Mouse (Mus musculus) lung, embryonic 16.5 days (tissue): Measurements from ENCODE around the gene Myo15. TPM values are rescaled to one million over a fixed set of nuclear protein-coding genes. Genes with fewer than 3 reads are reported as not detected.

ENCODE experiments used
- ATAC-seq: fragments of 200-750 bp; cut with Nextera tagmentation; 2 replicates; pipeline ENCODE4 v1.8.0; 2017; ENCODE audit warnings: low read depth, mild to moderate bottlenecking, moderate library complexity
- H3K27ac ChIP-seq: fragments of 300-500 bp; sonication (generic); 2 replicates; pipeline ENCODE4 v1.5.1; 2014; ENCODE audit warnings: mild to moderate bottlenecking, control low read depth, low read length
- H3K27me3 ChIP-seq: fragments of 300-500 bp; sonication (generic); 2 replicates; pipeline ENCODE4 v1.6.1; 2014; ENCODE audit warnings: low read depth, low read length, mixed read lengths; ENCODE audit not compliant: control insufficient read depth, insufficient read depth
- H3K36me3 ChIP-seq: fragments of 300-500 bp; sonication (generic); 2 replicates; pipeline ENCODE4 v1.6.1; 2014; ENCODE audit warnings: low read length; ENCODE audit not compliant: control insufficient read depth, insufficient read depth
- H3K4me1 ChIP-seq: fragments of 300-500 bp; sonication (generic); replicated peaks from 2 replicates; pipeline ENCODE4 v1.6.1; 2014; ENCODE audit warnings: low read length, mixed read lengths; ENCODE audit not compliant: control insufficient read depth, insufficient read depth
- H3K4me2 ChIP-seq: fragments of 300-500 bp; sonication (generic); 2 replicates; pipeline ENCODE4 v1.6.1; 2014; ENCODE audit warnings: low read depth, low read length, control low read depth
- H3K4me3 ChIP-seq: fragments of 300-500 bp; sonication (generic); 2 replicates; pipeline ENCODE4 v1.5.1; 2014; ENCODE audit warnings: mild to moderate bottlenecking, low read length, control low read depth
- H3K9ac ChIP-seq: fragments of 300-500 bp; sonication (generic); 2 replicates; pipeline ENCODE4 v1.6.1; 2014; ENCODE audit warnings: low read length, control low read depth
- H3K9me3 ChIP-seq: fragments of 300-500 bp; sonication (generic); 2 replicates; pipeline ENCODE4 v1.6.1; 2016; ENCODE audit warnings: low read length; ENCODE audit not compliant: control insufficient read depth
- WGBS: fragments of 180-500 bp; shearing (Covaris S2); extraction: QIAGEN DNeasy Blood & Tissue Kit; methylation state at CpG from one replicate; pipeline ENCODE4 v1.1.7; 2014; 5-methylcytosine and 5-hydroxymethylcytosine counted together
- polyA plus RNA-seq: library from polyadenylated mRNA; unstranded; fragments of >200 nt; fragmentation: Nextera tagmentation; extraction: Ambion mirVana; gene quantifications from 2 replicates; pipeline ENCODE4 v1.2.1, GENCODE M21; 2015

The Myo15 gene
- polyA plus RNA-seq, 1 experiment from 2014 or later, result 0.05 TPM

DNA sequence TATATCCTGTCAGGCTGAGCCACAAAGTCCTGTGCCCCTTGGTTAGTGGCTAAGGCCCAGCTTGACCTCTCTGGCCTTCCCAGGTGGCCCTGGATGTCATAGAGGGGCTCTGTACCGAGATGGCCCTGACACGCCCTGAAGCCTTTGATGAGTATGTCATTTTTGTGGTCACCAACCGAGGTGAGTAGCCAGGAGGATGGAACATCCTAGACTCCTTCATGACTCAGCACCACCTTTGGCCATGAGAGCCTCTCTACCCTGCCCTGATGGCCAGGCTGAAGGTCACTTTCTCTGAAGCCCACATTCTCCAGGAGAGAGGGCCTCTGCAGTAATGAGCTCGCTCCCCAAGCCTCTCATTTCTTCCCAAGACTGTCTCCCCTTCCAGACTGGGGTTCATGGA, 49.2 kb downstream of the Myo15 start:
- H3K27me3 ChIP-seq, result no peaks in the 10 kb centered on the region
- WGBS, result 70% methylated on average over 4 of the region's 4 CpGs
- no peak overlapping the region for H3K9ac ChIP-seq
- no peak overlapping the region for H3K4me2 ChIP-seq
- H3K4me1 ChIP-seq, result 0 out of 2 replicates have a peak, but pooled peaks cover 2% of the 10 kb centered on the region
- H3K9me3 ChIP-seq, result no peaks in the 10 kb centered on the region
- ATAC-seq, result no peak
- no peak overlapping the region for H3K4me3 ChIP-seq
- H3K27ac ChIP-seq, result no peak overlapping the region
- no peaks in the 10 kb centered on the region for H3K36me3 ChIP-seq

DNA sequence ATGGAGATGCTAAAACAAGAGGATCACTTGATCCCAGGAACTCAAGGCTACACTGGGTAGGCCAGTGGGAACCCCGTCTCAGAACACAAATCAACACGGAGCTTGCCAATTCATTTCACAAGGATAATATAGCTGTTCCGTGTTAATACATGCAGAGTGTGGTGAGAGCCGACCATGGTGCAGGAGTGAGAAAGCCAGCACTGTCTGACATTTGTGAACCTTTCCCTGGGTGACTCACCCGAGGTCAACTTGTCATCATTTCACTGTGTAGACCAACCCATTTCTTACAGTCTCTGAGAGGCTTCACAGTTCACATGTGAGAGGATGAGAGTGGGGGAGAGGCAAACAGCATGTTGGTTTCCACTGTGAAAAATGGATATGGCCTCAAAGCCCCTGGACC, 52.9 kb downstream of the Myo15 start:
- Histone ChIP-seq H3K9me3 (no peaks in the 10 kb centered on the region), H3K27ac (no peak overlapping the region), H3K27me3 (no peaks in the 10 kb centered on the region), H3K9ac (no peak overlapping the region), H3K36me3 (no peaks in the 10 kb centered on the region), H3K4me2 (no peak overlapping the region), H3K4me1 (no peaks in the 10 kb centered on the region), H3K4me3 (no peak overlapping the region)
- no peak for ATAC-seq
- 68% methylated on average over 5 of the region's 5 CpGs for WGBS

DNA sequence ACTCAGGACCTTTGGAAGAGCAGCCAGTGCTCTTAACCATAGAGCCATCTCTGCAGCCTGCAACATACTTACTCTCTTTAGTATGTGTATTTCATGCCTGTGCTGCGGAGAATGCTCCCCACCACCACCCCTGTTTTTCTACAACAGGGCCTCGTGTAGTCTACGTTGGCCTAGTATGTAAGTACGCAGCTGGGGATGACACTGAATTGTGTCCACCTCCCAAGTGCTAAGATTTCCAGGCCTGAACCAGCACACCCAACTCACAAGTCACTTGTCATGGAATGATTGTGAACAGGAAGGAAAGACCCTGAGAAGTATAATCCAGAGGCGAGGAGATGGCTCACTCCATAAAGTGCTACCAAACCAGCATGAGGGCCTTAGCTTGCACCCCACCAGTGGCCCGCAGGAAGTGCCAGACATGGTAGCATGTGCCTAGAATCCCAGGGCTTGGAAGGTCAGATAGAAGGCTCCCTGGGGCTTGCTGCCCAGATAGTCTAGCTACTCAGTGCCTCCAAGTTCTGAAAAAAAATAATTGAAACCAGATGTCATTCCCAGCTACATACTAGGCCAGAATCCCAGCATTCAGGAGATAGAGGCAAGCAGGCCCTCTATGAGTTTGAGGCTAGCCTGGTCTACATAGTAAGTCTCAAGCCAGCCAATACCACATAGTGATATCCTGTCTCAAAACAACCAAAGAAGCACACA, 53.7 kb downstream of the Myo15 start:
- no peak for ATAC-seq
- H3K9ac ChIP-seq, result no peak overlapping the region
- no peaks in the 10 kb centered on the region for H3K36me3 ChIP-seq
- H3K9me3 ChIP-seq, result no peaks in the 10 kb centered on the region
- H3K27me3 ChIP-seq, result no peaks in the 10 kb centered on the region
- WGBS, result 83% methylated on average over 6 of the region's 6 CpGs
- no peak overlapping the region for H3K27ac ChIP-seq
- no peak overlapping the region for H3K4me3 ChIP-seq
- no peak overlapping the region for H3K4me2 ChIP-seq
- H3K4me1 ChIP-seq, result no peaks in the 10 kb centered on the region

DNA sequence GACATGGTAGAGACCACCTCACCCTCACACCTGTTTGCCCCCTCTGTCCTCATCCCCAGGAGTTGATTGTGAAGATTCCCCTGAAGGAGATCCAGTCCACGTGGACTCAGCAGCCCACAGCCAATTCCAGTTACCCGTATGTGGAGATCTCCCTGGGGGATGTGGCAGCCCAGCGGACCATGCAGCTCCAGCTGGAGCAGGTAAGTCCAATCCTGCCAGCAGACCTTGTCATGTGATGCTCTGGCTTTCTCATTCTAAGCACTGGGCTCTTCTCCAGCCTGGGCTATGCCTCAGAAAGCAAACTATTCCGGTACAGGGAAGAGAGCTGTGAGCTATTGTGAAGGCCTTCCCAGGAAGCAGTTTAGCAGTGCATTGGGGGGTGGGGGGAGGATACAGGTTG, 57.3 kb downstream of the Myo15 start:
- Histone ChIP-seq H3K27ac (no peak overlapping the region), H3K27me3 (no peaks in the 10 kb centered on the region), H3K36me3 (no peaks in the 10 kb centered on the region), H3K4me3 (no peak overlapping the region), H3K4me1 (no peaks in the 10 kb centered on the region), H3K9me3 (no peaks in the 10 kb centered on the region), H3K4me2 (no peak overlapping the region), H3K9ac (no peak overlapping the region)
- no peak for ATAC-seq
- WGBS, result 78% methylated on average over 4 of the region's 4 CpGs

DNA sequence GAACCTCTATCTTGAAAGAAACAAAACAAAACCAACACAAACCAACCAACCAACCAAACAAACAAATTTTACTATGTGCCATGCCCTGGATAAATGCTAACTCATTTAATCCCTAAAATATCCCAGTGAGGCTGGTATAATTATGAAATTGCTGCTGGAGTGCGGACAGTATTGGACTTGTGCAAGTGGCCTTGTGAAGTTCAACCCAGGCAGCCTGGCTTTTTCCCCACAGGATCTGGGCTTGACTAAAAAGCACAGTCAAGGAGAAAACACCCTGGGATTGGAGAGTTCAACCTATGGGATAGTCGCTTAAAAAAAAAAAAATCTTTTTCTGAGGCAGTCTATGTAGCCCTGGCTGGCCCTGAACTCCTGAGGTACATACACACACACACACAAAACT, 66.5 kb downstream of the Myo15 start:
- Histone ChIP-seq H3K9ac (peak overlapping the region; percentile 88), H3K27me3 (no peaks in the 10 kb centered on the region), H3K4me2 (no peak overlapping the region; the same call in 1 of the 2 replicates), H3K36me3 (no peaks in the 10 kb centered on the region), H3K27ac (no peak overlapping the region), H3K9me3 (no peaks in the 10 kb centered on the region), H3K4me1 (peaks cover 14% of the 10 kb centered on the region), H3K4me3 (no peak overlapping the region)
- no peak for ATAC-seq
- WGBS, result 95% methylated on average over 2 of the region's 2 CpGs

DNA sequence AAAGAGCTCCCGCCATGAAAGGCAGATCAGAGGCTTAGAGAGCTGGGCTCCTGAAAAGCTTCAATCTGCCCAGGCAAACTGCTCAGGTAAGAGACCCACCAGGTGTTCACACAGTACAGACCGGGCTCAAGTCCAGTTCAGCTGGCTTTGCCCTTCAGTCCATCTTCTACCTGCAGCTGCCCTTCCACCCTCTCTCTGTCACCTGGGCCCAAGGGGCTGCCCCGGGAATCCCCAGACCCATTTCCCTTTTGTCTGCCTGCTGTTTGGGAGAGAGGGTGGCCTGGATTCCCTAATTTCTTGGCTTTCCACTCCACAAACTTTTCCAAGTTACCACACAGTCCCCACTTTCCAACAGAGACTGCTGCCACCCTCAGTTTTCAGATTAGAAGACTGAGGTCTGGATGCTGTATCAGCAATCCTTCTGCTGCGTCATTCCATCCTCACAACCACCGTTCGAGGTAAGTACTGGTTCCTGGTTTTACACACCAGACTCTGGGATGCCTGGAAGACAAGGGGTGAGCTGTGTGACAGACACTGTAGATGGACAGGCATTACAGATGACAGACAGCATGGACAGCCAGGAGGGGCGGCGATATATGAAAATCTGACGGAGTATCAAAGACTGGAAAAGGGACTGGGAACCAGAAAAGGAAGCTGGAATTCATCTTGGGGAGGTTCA, 67.2 kb downstream of the Myo15 start, which contains the start of gene Alkbh5:
Gene Alkbh5, plus strand, starts transcription at position 202 of the 679 bp plus-strand sequence.
- Histone ChIP-seq H3K4me1 (peaks cover 18% of the 10 kb centered on the region), H3K27me3 (no peaks in the 10 kb centered on the region), H3K27ac (peak within 1 kb of the TSS; percentile 100), H3K36me3 (no peaks in the 10 kb centered on the region), H3K9me3 (no peaks in the 10 kb centered on the region), H3K9ac (peak within 1 kb of the TSS; percentile 88), H3K4me2 (peak within 1 kb of the TSS; percentile 64), H3K4me3 (peak within 1 kb of the TSS; percentile 95)
- no peak for ATAC-seq
- WGBS, result 14% methylated on average over 9 of the region's 9 CpGs

DNA sequence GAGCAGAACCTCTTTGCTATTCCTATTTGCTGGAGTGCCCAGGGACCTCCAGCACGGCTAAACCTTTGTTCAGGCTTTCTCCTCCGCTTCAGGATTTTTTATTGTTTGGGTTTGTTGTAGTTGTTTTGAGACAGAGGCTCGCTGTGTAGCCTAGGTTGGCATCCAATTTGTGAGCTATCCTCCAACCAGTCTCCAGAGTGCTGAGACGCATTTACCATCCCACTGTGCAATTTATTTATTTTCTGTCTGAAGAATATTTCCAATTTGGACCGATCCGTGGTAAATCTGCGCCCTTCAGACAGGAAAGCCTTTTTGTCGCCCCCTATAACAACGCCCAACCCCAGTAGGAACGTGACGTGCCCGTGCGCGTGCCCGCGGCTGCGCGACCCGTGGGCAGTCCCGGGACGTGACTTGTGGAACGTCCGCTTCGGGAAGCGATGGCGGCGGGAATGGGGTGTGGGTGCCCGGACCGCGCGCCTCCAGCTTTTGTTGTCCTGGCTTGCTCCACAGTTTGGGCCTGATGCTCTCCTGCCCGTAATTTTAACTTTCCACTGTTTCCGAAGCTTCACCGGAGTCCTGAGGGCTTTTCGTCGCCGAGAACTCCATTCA, 67.8 kb downstream of the Myo15 start:
- Histone ChIP-seq H3K27me3 (no peaks in the 10 kb centered on the region), H3K27ac (peak overlapping the region; percentile 100), H3K4me2 (peak overlapping the region; percentile 64), H3K36me3 (peaks cover 1% of the 10 kb centered on the region; the same call in 1 of the 2 replicates), H3K9me3 (no peaks in the 10 kb centered on the region), H3K4me1 (peaks cover 21% of the 10 kb centered on the region), H3K4me3 (peak overlapping the region; percentile 95), H3K9ac (peak overlapping the region; percentile 88)
- under 1% methylated on average over 37 of the region's 37 CpGs for WGBS
- peak; percentile 85 for ATAC-seq

DNA sequence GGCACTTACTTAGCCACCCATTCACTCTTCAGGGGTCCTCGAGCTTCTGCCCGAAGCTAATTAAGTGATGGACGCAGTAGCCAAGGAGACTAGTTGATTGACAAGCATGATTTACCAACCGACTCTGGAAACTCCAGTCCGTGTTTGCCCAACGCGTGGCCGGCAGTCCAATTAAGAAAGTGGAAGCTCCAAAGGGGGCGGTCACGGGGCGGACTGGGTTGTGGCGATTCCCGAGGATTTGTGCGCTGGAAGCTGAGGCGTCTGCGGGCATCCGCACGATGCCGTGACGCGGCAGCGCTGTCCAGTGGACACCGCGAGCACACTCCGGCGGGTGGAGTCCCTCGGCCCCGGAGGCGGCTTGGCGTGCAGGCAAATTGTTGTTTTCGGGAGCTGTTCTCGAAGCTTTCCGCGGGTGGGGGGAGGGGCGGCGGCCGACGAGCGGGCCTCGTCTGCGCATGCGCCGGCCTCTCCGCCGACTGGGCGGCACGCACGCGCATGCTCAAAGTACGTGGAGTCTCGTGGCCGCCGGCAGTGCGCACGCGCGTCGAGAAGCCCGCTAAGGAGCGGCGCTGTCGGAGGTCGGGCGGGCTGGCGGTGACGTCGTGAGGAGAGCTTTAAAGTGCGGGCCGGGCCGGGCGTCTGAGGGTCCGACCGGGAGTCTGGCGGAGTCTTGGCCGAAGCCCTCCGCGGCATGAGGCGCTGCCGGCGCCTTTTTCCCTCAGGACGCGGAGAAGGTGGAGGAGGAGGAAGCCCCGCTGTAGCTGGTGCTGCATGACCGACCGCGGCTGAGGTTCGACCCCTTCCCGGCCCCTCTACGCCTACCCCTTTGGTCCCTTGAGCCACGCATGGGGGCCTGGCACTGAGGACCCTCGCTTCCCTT, 68.6 kb downstream of the Myo15 start:
- 0% methylated on average over 79 of the region's 91 CpGs for WGBS
- peak; percentile 94 for ATAC-seq
- H3K27ac ChIP-seq, result peak overlapping the region; percentile 100

More for the DNA sequence above, 68.6 kb downstream of the Myo15 start:
- H3K9ac ChIP-seq, result peak overlapping the region; percentile 88
- no peaks in the 10 kb centered on the region for H3K9me3 ChIP-seq
- no peaks in the 10 kb centered on the region for H3K27me3 ChIP-seq
- H3K4me2 ChIP-seq, result peak overlapping the region; percentile 94
- peaks cover 5% of the 10 kb centered on the region for H3K36me3 ChIP-seq
- H3K4me1 ChIP-seq, result peaks cover 23% of the 10 kb centered on the region
- H3K4me3 ChIP-seq, result peak overlapping the region; percentile 95
